Mouse (Mus musculus): ENCODE measurements around the gene Polr1e. TPM values are rescaled to one million over a fixed set of nuclear protein-coding genes. Genes with fewer than 3 reads are reported as not detected.

Polr1e gene
- polyA plus RNA-seq, 1 experiment from 2014 or later, result 35.3 TPM

GRCm38 (mm10) chr4:45013031-45013431 lies 5.4 kb upstream of the Polr1e start:
- ATAC-seq, result no peak
- peaks cover 21% of the 10 kb centered on the region for H3K4me1 ChIP-seq (ENCODE audit: control insufficient read depth, insufficient read depth, low read length)
- 2% methylated on average over 13 of the region's 13 CpGs for WGBS

GRCm38 (mm10) chr4:45013537-45013936 lies 4.8 kb upstream of the Polr1e start:
- Histone ChIP-seq H3K9ac (ENCODE audit: low read length) (peak overlapping the region; percentile 72), H3K27ac (ENCODE audit: low read depth, low read length) (no peak overlapping the region)
- DNase-seq (ENCODE audit: low spot score), result no peak

More at GRCm38 (mm10) chr4:45013031-45013431, 5.4 kb upstream of the Polr1e start:
- no peaks in the 10 kb centered on the region for H3K36me3 ChIP-seq (ENCODE audit: control insufficient read depth, insufficient read depth, low read length)
- H3K27ac ChIP-seq (ENCODE audit: low read depth, low read length), result peak overlapping the region; percentile 33; the same call in 1 of the 2 replicates
- peak overlapping the region; percentile 76 for H3K4me2 ChIP-seq (ENCODE audit: low read length)
- no peaks in the 10 kb centered on the region for H3K27me3 ChIP-seq (replicated peaks; ENCODE audit: control insufficient read depth, insufficient read depth, low read length)
- H3K9ac ChIP-seq (ENCODE audit: low read length), result peak overlapping the region; percentile 72
- no peak for DNase-seq (ENCODE audit: low spot score)
- peak overlapping the region; percentile 69 for H3K4me3 ChIP-seq (ENCODE audit: low read depth, low read length)
- no peaks in the 10 kb centered on the region for H3K9me3 ChIP-seq (replicated peaks; ENCODE audit: control insufficient read depth, low read length)

DNA sequence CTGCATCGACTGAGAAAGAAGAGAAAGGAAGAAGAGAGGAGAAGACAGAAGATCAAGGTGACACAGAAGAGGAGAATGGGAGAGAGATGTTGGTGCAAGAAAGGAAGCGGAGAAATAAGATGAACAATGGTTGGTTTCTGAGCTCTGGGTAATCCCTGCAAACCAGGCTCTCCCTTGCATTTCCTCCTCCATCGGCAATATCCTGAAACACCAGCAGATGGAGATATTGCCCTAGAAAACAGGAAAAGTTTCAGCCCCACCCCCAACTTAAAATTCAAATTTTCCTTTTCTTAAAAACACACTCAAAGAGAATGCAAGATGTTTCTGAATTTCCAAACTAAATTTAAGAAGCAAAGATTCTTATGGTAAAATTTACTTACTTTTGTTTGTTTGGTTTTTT lies 2.8 kb upstream of the Polr1e start:
- Histone ChIP-seq H3K36me3 (ENCODE audit: control insufficient read depth, insufficient read depth, low read length) (no peaks in the 10 kb centered on the region), H3K4me2 (ENCODE audit: low read length) (no peak overlapping the region), H3K27me3 (replicated peaks; ENCODE audit: control insufficient read depth, insufficient read depth, low read length) (no peaks in the 10 kb centered on the region), H3K9ac (ENCODE audit: low read length) (no peak overlapping the region), H3K27ac (ENCODE audit: low read depth, low read length) (no peak overlapping the region), H3K9me3 (replicated peaks; ENCODE audit: control insufficient read depth, low read length) (no peaks in the 10 kb centered on the region), H3K4me1 (ENCODE audit: control insufficient read depth, insufficient read depth, low read length) (peaks cover 20% of the 10 kb centered on the region), H3K4me3 (ENCODE audit: low read depth, low read length) (no peak overlapping the region)
- ATAC-seq (no peak), DNase-seq (ENCODE audit: low spot score) (peak; percentile 71)
- WGBS, result 15% methylated on average over 3 of the region's 3 CpGs

More at GRCm38 (mm10) chr4:45013537-45013936, 4.8 kb upstream of the Polr1e start:
- Histone ChIP-seq H3K4me3 (ENCODE audit: low read depth, low read length) (peak overlapping the region; percentile 69), H3K4me2 (ENCODE audit: low read length) (peak overlapping the region; percentile 76), H3K27me3 (replicated peaks; ENCODE audit: control insufficient read depth, insufficient read depth, low read length) (no peaks in the 10 kb centered on the region), H3K36me3 (ENCODE audit: control insufficient read depth, insufficient read depth, low read length) (no peaks in the 10 kb centered on the region), H3K4me1 (ENCODE audit: control insufficient read depth, insufficient read depth, low read length) (peaks cover 24% of the 10 kb centered on the region), H3K9me3 (replicated peaks; ENCODE audit: control insufficient read depth, low read length) (no peaks in the 10 kb centered on the region)
- 2% methylated on average over 2 of the region's 2 CpGs for WGBS
- no peak for ATAC-seq

DNA sequence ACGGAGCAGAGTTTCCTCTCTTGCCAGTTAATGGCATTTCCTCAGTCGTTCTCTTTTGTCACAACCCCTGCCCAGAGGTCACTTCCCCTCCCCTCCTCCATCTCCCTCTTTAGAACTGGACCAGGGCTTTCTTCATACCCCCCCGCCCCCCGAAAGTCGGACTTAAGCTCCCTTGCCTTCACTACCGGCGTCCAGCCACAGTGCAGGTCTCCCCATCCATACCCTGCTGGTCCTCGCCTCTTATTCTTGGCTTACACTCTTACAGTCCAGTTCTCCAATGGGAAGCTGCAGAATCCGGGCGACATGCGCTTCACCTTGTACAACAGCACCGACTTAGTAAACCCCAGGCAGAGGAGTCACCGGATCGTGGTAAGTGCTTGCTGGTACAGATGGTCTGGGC lies 626 bp downstream of the Polr1e start:
- Histone ChIP-seq H3K27ac (ENCODE audit: low read depth, low read length) (no peak overlapping the region), H3K4me2 (ENCODE audit: low read length) (peak overlapping the region; percentile 78), H3K9ac (ENCODE audit: low read length) (peak overlapping the region; percentile 71), H3K27me3 (replicated peaks; ENCODE audit: control insufficient read depth, insufficient read depth, low read length) (no peaks in the 10 kb centered on the region), H3K4me3 (ENCODE audit: low read depth, low read length) (peak overlapping the region; percentile 68), H3K4me1 (ENCODE audit: control insufficient read depth, insufficient read depth, low read length) (peaks cover 10% of the 10 kb centered on the region), H3K9me3 (replicated peaks; ENCODE audit: control insufficient read depth, low read length) (no peaks in the 10 kb centered on the region), H3K36me3 (ENCODE audit: control insufficient read depth, insufficient read depth, low read length) (peaks cover 14% of the 10 kb centered on the region; the same call in 1 of the 2 replicates)
- ATAC-seq (0 out of 2 replicates have a peak, but pooled peaks have one; percentile 6), DNase-seq (ENCODE audit: low spot score) (no peak)
- WGBS, result 2% methylated on average over 14 of the region's 14 CpGs

DNA sequence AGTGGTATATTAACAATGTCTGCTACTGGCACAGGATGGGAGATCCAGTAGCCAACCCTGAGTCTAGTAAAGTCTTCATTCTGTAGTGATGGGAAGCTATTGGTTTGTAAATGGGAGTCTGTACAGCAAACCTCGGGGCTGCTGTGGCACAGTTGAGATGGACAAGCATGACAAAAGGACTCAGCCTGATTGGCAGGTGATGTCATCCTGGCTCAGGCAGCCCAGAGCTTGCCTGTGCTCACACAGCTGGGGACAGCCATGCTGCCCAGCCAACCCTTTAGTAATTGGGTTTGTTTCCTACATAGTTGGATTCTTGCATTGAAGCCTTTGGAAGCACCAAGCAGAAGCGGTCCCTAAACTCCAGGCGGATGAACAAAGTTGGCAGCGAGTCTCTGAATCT lies 8.1 kb downstream of the Polr1e start:
- no peak overlapping the region for H3K27ac ChIP-seq (ENCODE audit: low read depth, low read length)
- no peak for DNase-seq (ENCODE audit: low spot score)
- no peak overlapping the region for H3K4me3 ChIP-seq (ENCODE audit: low read depth, low read length)
- peaks cover 66% of the 10 kb centered on the region for H3K36me3 ChIP-seq (ENCODE audit: control insufficient read depth, insufficient read depth, low read length)
- no peaks in the 10 kb centered on the region for H3K9me3 ChIP-seq (replicated peaks; ENCODE audit: control insufficient read depth, low read length)
- ATAC-seq, result no peak
- H3K4me1 ChIP-seq (ENCODE audit: control insufficient read depth, insufficient read depth, low read length), result no peaks in the 10 kb centered on the region
- 84% methylated on average over 4 of the region's 4 CpGs for WGBS
- no peak overlapping the region for H3K4me2 ChIP-seq (ENCODE audit: low read length)
- no peaks in the 10 kb centered on the region for H3K27me3 ChIP-seq (replicated peaks; ENCODE audit: control insufficient read depth, insufficient read depth, low read length)
- no peak overlapping the region for H3K9ac ChIP-seq (ENCODE audit: low read length)

- Histone ChIP-seq H3K4me2 (ENCODE audit: low read length) (no peak overlapping the region), H3K4me1 (ENCODE audit: control insufficient read depth, insufficient read depth, low read length) (no peaks in the 10 kb centered on the region), H3K9me3 (replicated peaks; ENCODE audit: control insufficient read depth, low read length) (no peaks in the 10 kb centered on the region), H3K27ac (ENCODE audit: low read depth, low read length) (no peak overlapping the region), H3K36me3 (ENCODE audit: control insufficient read depth, insufficient read depth, low read length) (peaks cover 92% of the 10 kb centered on the region), H3K27me3 (replicated peaks; ENCODE audit: control insufficient read depth, insufficient read depth, low read length) (no peaks in the 10 kb centered on the region), H3K4me3 (ENCODE audit: low read depth, low read length) (no peak overlapping the region), H3K9ac (ENCODE audit: low read length) (no peak overlapping the region)
- DNase-seq (ENCODE audit: low spot score), result no peak
- WGBS, result 90% methylated on average over 9 of the region's 9 CpGs
- no peak for ATAC-seq
Measured at GRCm38 (mm10) chr4:45032586-45032985, 14.2 kb downstream of the Polr1e start.

- DNase-seq (ENCODE audit: low spot score) (no peak), ATAC-seq (no peak)
- Histone ChIP-seq H3K9me3 (replicated peaks; ENCODE audit: control insufficient read depth, low read length) (no peaks in the 10 kb centered on the region), H3K4me2 (ENCODE audit: low read length) (no peak overlapping the region), H3K4me3 (ENCODE audit: low read depth, low read length) (no peak overlapping the region), H3K36me3 (ENCODE audit: control insufficient read depth, insufficient read depth, low read length) (peaks cover 79% of the 10 kb centered on the region), H3K27ac (ENCODE audit: low read depth, low read length) (no peak overlapping the region), H3K27me3 (replicated peaks; ENCODE audit: control insufficient read depth, insufficient read depth, low read length) (no peaks in the 10 kb centered on the region), H3K4me1 (ENCODE audit: control insufficient read depth, insufficient read depth, low read length) (no peaks in the 10 kb centered on the region), H3K9ac (ENCODE audit: low read length) (no peak overlapping the region)
- 90% methylated on average over 16 of the region's 16 CpGs for WGBS
Measured at GRCm38 (mm10) chr4:45034693-45035628, 16.6 kb downstream of the Polr1e start.

- H3K9me3 ChIP-seq (replicated peaks; ENCODE audit: control insufficient read depth, low read length), result no peaks in the 10 kb centered on the region
- peaks cover 79% of the 10 kb centered on the region for H3K36me3 ChIP-seq (ENCODE audit: control insufficient read depth, insufficient read depth, low read length)
- H3K27ac ChIP-seq (ENCODE audit: low read depth, low read length), result no peak overlapping the region
- no peak overlapping the region for H3K4me2 ChIP-seq (ENCODE audit: low read length)
- 91% methylated on average over 10 of the region's 10 CpGs for WGBS
- no peak for ATAC-seq
- H3K4me1 ChIP-seq (ENCODE audit: control insufficient read depth, insufficient read depth, low read length), result no peaks in the 10 kb centered on the region
- no peak overlapping the region for H3K4me3 ChIP-seq (ENCODE audit: low read depth, low read length)
- no peaks in the 10 kb centered on the region for H3K27me3 ChIP-seq (replicated peaks; ENCODE audit: control insufficient read depth, insufficient read depth, low read length)
- no peak overlapping the region for H3K9ac ChIP-seq (ENCODE audit: low read length)
- DNase-seq (ENCODE audit: low spot score), result no peak
Measured at GRCm38 (mm10) chr4:45036048-45036447, 17.7 kb downstream of the Polr1e start.

DNA sequence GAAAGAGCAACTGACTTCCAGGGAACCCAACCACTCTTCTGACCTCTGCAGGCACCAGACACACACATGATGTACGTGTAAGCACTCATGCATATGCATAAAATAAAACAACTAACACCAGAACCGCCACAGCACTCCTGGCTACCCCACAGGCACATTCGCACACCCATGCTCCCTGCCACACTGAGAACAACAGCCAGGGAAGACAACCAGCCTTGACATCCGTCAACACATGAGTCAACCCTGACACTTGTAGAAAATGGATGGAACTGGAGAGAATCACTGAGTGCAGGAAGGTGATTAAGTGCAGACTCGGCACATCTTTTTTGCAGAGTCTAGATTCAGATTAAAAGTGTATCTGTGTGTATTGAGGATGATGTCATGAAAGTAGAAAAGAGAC lies 18.2 kb downstream of the Polr1e start:
- no peaks in the 10 kb centered on the region for H3K4me1 ChIP-seq (ENCODE audit: control insufficient read depth, insufficient read depth, low read length)
- DNase-seq (ENCODE audit: low spot score) (no peak), ATAC-seq (no peak)
- no peak overlapping the region for H3K9ac ChIP-seq (ENCODE audit: low read length)
- no peak overlapping the region for H3K4me2 ChIP-seq (ENCODE audit: low read length)
- WGBS, result 80% methylated on average over 5 of the region's 5 CpGs
- H3K9me3 ChIP-seq (replicated peaks; ENCODE audit: control insufficient read depth, low read length), result no peaks in the 10 kb centered on the region
- H3K27me3 ChIP-seq (replicated peaks; ENCODE audit: control insufficient read depth, insufficient read depth, low read length), result no peaks in the 10 kb centered on the region
- peaks cover 79% of the 10 kb centered on the region for H3K36me3 ChIP-seq (ENCODE audit: control insufficient read depth, insufficient read depth, low read length)
- no peak overlapping the region for H3K27ac ChIP-seq (ENCODE audit: low read depth, low read length)
- H3K4me3 ChIP-seq (ENCODE audit: low read depth, low read length), result no peak overlapping the region
